Mouse (Mus musculus) liver, embryonic 15.5 days (tissue): ENCODE data around the gene Rab11fip2. TPM values are rescaled to one million over a fixed set of nuclear protein-coding genes. Genes with fewer than 3 reads are reported as not detected.

Experiments used
- ATAC-seq: fragments of 200-750 bp; cut with Nextera tagmentation; 2 replicates; pipeline ENCODE4 v1.8.0; 2017; ENCODE audit warnings: moderate number of reproducible peaks, mild to moderate bottlenecking, moderate library complexity; ENCODE audit not compliant: insufficient read depth
- H3K27ac ChIP-seq: fragments of 300-500 bp; sonication (generic); replicated peaks from 2 replicates; pipeline ENCODE4 v1.5.1; 2015; ENCODE audit warnings: mild to moderate bottlenecking, inconsistent platforms
- H3K27me3 ChIP-seq: fragments of 300-500 bp; sonication (generic); 2 replicates; pipeline ENCODE4 v1.6.1; 2015; ENCODE audit warnings: mild to moderate bottlenecking, inconsistent platforms
- H3K36me3 ChIP-seq: fragments of 300-500 bp; sonication (generic); replicated peaks from 2 replicates; pipeline ENCODE4 v1.6.1; 2015; ENCODE audit warnings: moderate library complexity, mild to moderate bottlenecking, inconsistent platforms
- H3K4me1 ChIP-seq: fragments of 300-500 bp; sonication (generic); replicated peaks from 2 replicates; pipeline ENCODE4 v1.6.1; 2015; ENCODE audit warnings: inconsistent platforms
- H3K4me2 ChIP-seq: fragments of 300-500 bp; sonication (generic); 2 replicates; pipeline ENCODE4 v1.6.1; 2015; ENCODE audit warnings: moderate library complexity, mild to moderate bottlenecking, inconsistent platforms
- H3K4me3 ChIP-seq: fragments of 300-500 bp; sonication (generic); replicated peaks from 2 replicates; pipeline ENCODE4 v1.5.1; 2015; ENCODE audit warnings: mild to moderate bottlenecking, inconsistent platforms
- H3K9ac ChIP-seq: fragments of 300-500 bp; sonication (generic); 2 replicates; pipeline ENCODE4 v1.6.1; 2015; ENCODE audit warnings: moderate library complexity, mild to moderate bottlenecking, inconsistent platforms
- H3K9me3 ChIP-seq: fragments of 300-500 bp; sonication (generic); replicated peaks from 2 replicates; pipeline ENCODE4 v1.6.1; 2016; ENCODE audit warnings: inconsistent platforms
- WGBS: fragments of 180-500 bp; shearing (Covaris S2); methylation state at CpG from one replicate; pipeline ENCODE4 v1.1.7; 2015; ENCODE audit warnings: mixed read lengths; ENCODE audit not compliant: insufficient replicate concordance; 5-methylcytosine and 5-hydroxymethylcytosine counted together
- polyA plus RNA-seq: library from polyadenylated mRNA; unstranded; fragments of >200 nt; fragmentation: Nextera tagmentation; extraction: Ambion mirVana; gene quantifications from 2 replicates; pipeline ENCODE4 v1.2.1, GENCODE M21; 2015

Gene Rab11fip2
- 0.77 and 0.91 TPM in 2 replicates for polyA plus RNA-seq

GRCm38 (mm10) chr19:59943322-59943871 lies at the start of gene Rab11fip2:
Rab11fip2 (minus strand) TSS chr19:59943654.
- Histone ChIP-seq H3K4me1 (peaks cover 18% of the 10 kb centered on the region), H3K9me3 (no peaks in the 10 kb centered on the region), H3K4me2 (peak within 1 kb of the TSS; percentile 88), H3K27me3 (peaks cover 4% of the 10 kb centered on the region), H3K36me3 (no peaks in the 10 kb centered on the region), H3K9ac (peak within 1 kb of the TSS; percentile 89), H3K27ac (peak within 1 kb of the TSS; percentile 96), H3K4me3 (peak within 1 kb of the TSS; percentile 86)
- under 1% methylated on average over 71 of the region's 72 CpGs for WGBS
- peak; percentile 99 for ATAC-seq

- Histone ChIP-seq H3K27ac (no peak overlapping the region), H3K4me2 (no peak overlapping the region), H3K27me3 (no peaks in the 10 kb centered on the region), H3K9me3 (no peaks in the 10 kb centered on the region), H3K9ac (no peak overlapping the region), H3K36me3 (no peaks in the 10 kb centered on the region), H3K4me1 (no peaks in the 10 kb centered on the region), H3K4me3 (no peak overlapping the region)
- 67% methylated on average over 1 of the region's 1 CpGs for WGBS
- no peak for ATAC-seq
Measured at GRCm38 (mm10) chr19:59981588-59981987, 38.1 kb upstream of the Rab11fip2 start.

GRCm38 (mm10) chr19:59954936-59955335 lies 11.5 kb upstream of the Rab11fip2 start:
- no peak overlapping the region for H3K4me2 ChIP-seq
- WGBS: 60% methylated on average over 3 of the region's 3 CpGs

GRCm38 (mm10) chr19:59949731-59950130 lies 6.3 kb upstream of the Rab11fip2 start:
- WGBS: 62% methylated on average over 5 of the region's 5 CpGs
- Histone ChIP-seq H3K4me3 (no peak overlapping the region), H3K36me3 (no peaks in the 10 kb centered on the region), H3K4me2 (no peak overlapping the region), H3K9ac (no peak overlapping the region), H3K9me3 (no peaks in the 10 kb centered on the region), H3K27ac (no peak overlapping the region), H3K4me1 (no peaks in the 10 kb centered on the region), H3K27me3 (peaks cover 4% of the 10 kb centered on the region)
- no peak for ATAC-seq

More at GRCm38 (mm10) chr19:59954936-59955335, 11.5 kb upstream of the Rab11fip2 start:
- no peaks in the 10 kb centered on the region; the same call in 1 of the 2 replicates for H3K27me3 ChIP-seq
- ATAC-seq: no peak
- no peaks in the 10 kb centered on the region for H3K36me3 ChIP-seq
- H3K4me1 ChIP-seq: no peaks in the 10 kb centered on the region
- H3K9me3 ChIP-seq: no peaks in the 10 kb centered on the region
- H3K27ac ChIP-seq: no peak overlapping the region
- H3K4me3 ChIP-seq: no peak overlapping the region
- no peak overlapping the region for H3K9ac ChIP-seq

GRCm38 (mm10) chr19:59942716-59943321 lies 635 bp downstream of the Rab11fip2 start:
- WGBS: 4% methylated on average over 27 of the region's 27 CpGs
- peak; percentile 57 for ATAC-seq
- peaks cover 18% of the 10 kb centered on the region for H3K4me1 ChIP-seq

GRCm38 (mm10) chr19:59939711-59940110 lies 3.7 kb downstream of the Rab11fip2 start:
- no peak for ATAC-seq
- Histone ChIP-seq H3K27me3 (no peaks in the 10 kb centered on the region), H3K4me1 (peaks cover 23% of the 10 kb centered on the region), H3K9ac (no peak overlapping the region), H3K9me3 (no peaks in the 10 kb centered on the region), H3K4me2 (no peak overlapping the region), H3K4me3 (no peak overlapping the region), H3K27ac (no peak overlapping the region), H3K36me3 (no peaks in the 10 kb centered on the region)
- WGBS: 85% methylated on average over 5 of the region's 5 CpGs

More at GRCm38 (mm10) chr19:59942716-59943321, 635 bp downstream of the Rab11fip2 start:
- Histone ChIP-seq H3K4me2 (peak overlapping the region; percentile 88), H3K4me3 (peak overlapping the region; percentile 86), H3K9me3 (no peaks in the 10 kb centered on the region), H3K36me3 (no peaks in the 10 kb centered on the region), H3K27ac (peak overlapping the region; percentile 96), H3K27me3 (peaks cover 4% of the 10 kb centered on the region), H3K9ac (peak overlapping the region; percentile 89)

GRCm38 (mm10) chr19:59932085-59932484 lies 11.4 kb downstream of the Rab11fip2 start:
- ATAC-seq: no peak

GRCm38 (mm10) chr19:59928672-59929071 lies 14.8 kb downstream of the Rab11fip2 start:
- H3K4me1 ChIP-seq: no peaks in the 10 kb centered on the region
- ATAC-seq: no peak
- H3K36me3 ChIP-seq: no peaks in the 10 kb centered on the region

More at GRCm38 (mm10) chr19:59932085-59932484, 11.4 kb downstream of the Rab11fip2 start:
- H3K4me1 ChIP-seq: peaks cover 5% of the 10 kb centered on the region
- no peaks in the 10 kb centered on the region for H3K9me3 ChIP-seq
- no peak overlapping the region for H3K4me3 ChIP-seq
- no peak overlapping the region for H3K9ac ChIP-seq
- H3K4me2 ChIP-seq: no peak overlapping the region
- H3K36me3 ChIP-seq: no peaks in the 10 kb centered on the region
- H3K27me3 ChIP-seq: no peaks in the 10 kb centered on the region
- no peak overlapping the region for H3K27ac ChIP-seq
- WGBS: 85% methylated on average over 10 of the region's 10 CpGs

GRCm38 (mm10) chr19:59926125-59926524 lies 17.3 kb downstream of the Rab11fip2 start:
- ATAC-seq: no peak
- 68% methylated on average over 1 of the region's 1 CpGs for WGBS
- no peak overlapping the region for H3K9ac ChIP-seq

More at GRCm38 (mm10) chr19:59928672-59929071, 14.8 kb downstream of the Rab11fip2 start:
- H3K27me3 ChIP-seq: no peaks in the 10 kb centered on the region
- no peaks in the 10 kb centered on the region for H3K9me3 ChIP-seq
- no peak overlapping the region for H3K4me2 ChIP-seq
- no peak overlapping the region for H3K4me3 ChIP-seq
- no peak overlapping the region for H3K27ac ChIP-seq
- H3K9ac ChIP-seq: no peak overlapping the region
- WGBS: 58% methylated on average over 4 of the region's 4 CpGs

GRCm38 (mm10) chr19:59920846-59921245 lies 22.6 kb downstream of the Rab11fip2 start:
- ATAC-seq: peak; percentile 51; the same call in 1 of the 2 replicates
- H3K9ac ChIP-seq: no peak overlapping the region
- WGBS: 58% methylated on average over 3 of the region's 3 CpGs

More at GRCm38 (mm10) chr19:59926125-59926524, 17.3 kb downstream of the Rab11fip2 start:
- Histone ChIP-seq H3K27ac (no peak overlapping the region), H3K4me2 (no peak overlapping the region), H3K9me3 (no peaks in the 10 kb centered on the region), H3K4me1 (peaks cover 3% of the 10 kb centered on the region), H3K27me3 (no peaks in the 10 kb centered on the region), H3K36me3 (no peaks in the 10 kb centered on the region), H3K4me3 (no peak overlapping the region)

GRCm38 (mm10) chr19:59917901-59918613 lies 25.4 kb downstream of the Rab11fip2 start:
- H3K4me2 ChIP-seq: no peak overlapping the region
- H3K27me3 ChIP-seq: no peaks in the 10 kb centered on the region
- no peaks in the 10 kb centered on the region for H3K9me3 ChIP-seq
- peaks cover 26% of the 10 kb centered on the region for H3K4me1 ChIP-seq
- no peaks in the 10 kb centered on the region for H3K36me3 ChIP-seq
- H3K9ac ChIP-seq: no peak overlapping the region
- 69% methylated on average over 2 of the region's 2 CpGs for WGBS
- no peak overlapping the region for H3K4me3 ChIP-seq
- no peak for ATAC-seq
- no peak overlapping the region for H3K27ac ChIP-seq

More at GRCm38 (mm10) chr19:59920846-59921245, 22.6 kb downstream of the Rab11fip2 start:
- H3K27me3 ChIP-seq: no peaks in the 10 kb centered on the region
- H3K27ac ChIP-seq: no peak overlapping the region
- H3K4me2 ChIP-seq: no peak overlapping the region
- no peaks in the 10 kb centered on the region for H3K36me3 ChIP-seq
- no peaks in the 10 kb centered on the region for H3K9me3 ChIP-seq
- peaks cover 14% of the 10 kb centered on the region for H3K4me1 ChIP-seq
- no peak overlapping the region for H3K4me3 ChIP-seq
